Mouse (Mus musculus) embryonic fibroblast, embryonic 13.5 days (primary cell): ENCODE results near the gene Gdpd2. TPM values are rescaled to one million over a fixed set of nuclear protein-coding genes. Genes with fewer than 3 reads are reported as not detected.
A peak's percentile ranks its signal among the peaks of the same experiment; 100 is the strongest.

Source experiments
- H3K27ac ChIP-seq: 2 replicates; pipeline ENCODE4 v1.5.1; 2012; ENCODE audit warnings: low read length, control low read depth, inconsistent platforms; ENCODE audit not compliant: insufficient read depth
- H3K4me1 ChIP-seq: 2 replicates; pipeline ENCODE4 v1.6.1; 2011; ENCODE audit warnings: low read length; ENCODE audit not compliant: control insufficient read depth, insufficient read depth
- H3K4me3 ChIP-seq: 2 replicates; pipeline ENCODE4 v1.5.1; 2011; ENCODE audit warnings: mild to moderate bottlenecking, control low read depth, low read length; ENCODE audit not compliant: insufficient read depth
- CTCF ChIP-seq: IDR thresholded peaks from 2 replicates; pipeline ENCODE4 v1.5.1; 2011; ENCODE audit warnings: mild to moderate bottlenecking, control low read depth, low read length, moderate library complexity, borderline replicate concordance; ENCODE audit not compliant: insufficient read depth
- POLR2A ChIP-seq: IDR thresholded peaks from 2 replicates; pipeline ENCODE4 v1.6.1; 2011; ENCODE audit warnings: low read depth, mild to moderate bottlenecking, control low read depth, low read length, moderate library complexity
- polyA plus RNA-seq: library from polyadenylated mRNA; stranded (reverse); fragments of >200 nt; gene quantifications from 2 replicates; pipeline ENCODE4 v1.2.4, GENCODE M21; 2011; ENCODE audit warnings: low read depth; ENCODE audit not compliant: missing spikeins, insufficient read length

Gene Gdpd2
- polyA plus RNA-seq, 1 experiment, result 3.5 TPM

GRCm38 (mm10) chrX:100776494-100776893 lies 46.8 kb downstream of the Gdpd2 start:
- peak overlapping the region; percentile 84 for H3K4me3 ChIP-seq
- no peak overlapping the region; the same call in 1 of the 2 replicates for H3K27ac ChIP-seq
- peak; percentile 17; the same call in 1 of the 2 replicates for TF ChIP-seq CTCF
- TF ChIP-seq POLR2A, result no peak
- no peaks in the 10 kb centered on the region; the same call in 1 of the 2 replicates for H3K4me1 ChIP-seq

GRCm38 (mm10) chrX:100776985-100777654 lies 47.4 kb downstream of the Gdpd2 start:
- Histone ChIP-seq H3K4me1 (no peaks in the 10 kb centered on the region; the same call in 1 of the 2 replicates), H3K27ac (peak overlapping the region; percentile 87), H3K4me3 (peak overlapping the region; percentile 84)
- TF ChIP-seq CTCF (no peak), POLR2A (no peak)

- Histone ChIP-seq H3K4me3 (peak overlapping the region; percentile 84), H3K27ac (peak overlapping the region; percentile 87), H3K4me1 (no peaks in the 10 kb centered on the region; the same call in 1 of the 2 replicates)
- TF ChIP-seq CTCF, result no peak
- no peak for TF ChIP-seq POLR2A
These were observed 48.1 kb downstream of the Gdpd2 start for GRCm38 (mm10) chrX:100777655-100778234.

- Histone ChIP-seq H3K27ac (peak overlapping the region; percentile 87), H3K4me1 (no peaks in the 10 kb centered on the region; the same call in 1 of the 2 replicates), H3K4me3 (peak overlapping the region; percentile 84)
- TF ChIP-seq POLR2A, result no peak
- TF ChIP-seq CTCF, result no peak
These were observed 48.7 kb downstream of the Gdpd2 start for GRCm38 (mm10) chrX:100778397-100778796.

Other genes starting within 250 kb of the Gdpd2 start
- gene Igbp1, start 235.6 kb upstream of the Gdpd2 start, polyA plus RNA-seq, result 51.9 and 66.7 TPM in 2 replicates
- not detected in 2 replicates for gene Dgat2l6, start 205.0 kb upstream of the Gdpd2 start, polyA plus RNA-seq
- not detected in 2 replicates for gene Awat1, start 157.6 kb upstream of the Gdpd2 start, polyA plus RNA-seq
- gene P2ry4, start 135.0 kb upstream of the Gdpd2 start, polyA plus RNA-seq, result 0.12 TPM in 1 of 2 replicates, not detected in the other
- not detected in 2 replicates for gene Arr3, start 124.4 kb upstream of the Gdpd2 start, polyA plus RNA-seq
- gene Kif4, start 104.1 kb upstream of the Gdpd2 start, polyA plus RNA-seq, result 24.7 and 29.8 TPM in 2 replicates
- 80.6 and 82.3 TPM in 2 replicates for gene Pdzd11, start 103.3 kb upstream of the Gdpd2 start, polyA plus RNA-seq
- 37.7 and 45.0 TPM in 2 replicates for gene Dlg3, start 37.8 kb downstream of the Gdpd2 start, polyA plus RNA-seq